Mouse (Mus musculus) WW6 (cell line): ENCODE data around the gene Bspry.

Experiments
- DNase-seq: peaks from one replicate; pipeline ENCODE4 v3.0.0-alpha.2; 2013; ENCODE audit warnings: low read depth, low spot score

Gene Bspry

GRCm38 (mm10) chr4:62515490-62515889, 35.6 kb downstream of the Bspry start:
- DNase-seq: no peak

DNA sequence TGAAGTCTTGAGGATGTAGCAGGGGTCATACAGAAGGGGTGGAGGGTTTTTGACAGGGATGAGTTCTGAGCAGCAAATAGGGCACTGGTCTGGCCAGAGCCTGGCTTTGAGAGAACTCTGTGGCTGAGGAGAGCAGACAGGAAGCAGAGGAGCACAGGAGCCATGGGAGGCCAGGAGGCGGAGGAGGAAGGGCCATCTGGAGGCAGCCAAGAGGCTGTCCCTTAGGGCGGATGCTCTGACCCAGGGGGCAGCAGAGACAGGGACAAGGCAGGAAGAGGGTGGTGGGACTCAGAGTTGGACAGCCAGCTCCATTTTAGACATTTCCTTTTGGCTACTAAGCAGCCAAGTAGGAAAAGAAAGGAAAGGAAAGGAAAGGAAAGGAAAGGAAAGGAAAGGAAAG, 36.2 kb downstream of the Bspry start:
- DNase-seq: no peak

DNA sequence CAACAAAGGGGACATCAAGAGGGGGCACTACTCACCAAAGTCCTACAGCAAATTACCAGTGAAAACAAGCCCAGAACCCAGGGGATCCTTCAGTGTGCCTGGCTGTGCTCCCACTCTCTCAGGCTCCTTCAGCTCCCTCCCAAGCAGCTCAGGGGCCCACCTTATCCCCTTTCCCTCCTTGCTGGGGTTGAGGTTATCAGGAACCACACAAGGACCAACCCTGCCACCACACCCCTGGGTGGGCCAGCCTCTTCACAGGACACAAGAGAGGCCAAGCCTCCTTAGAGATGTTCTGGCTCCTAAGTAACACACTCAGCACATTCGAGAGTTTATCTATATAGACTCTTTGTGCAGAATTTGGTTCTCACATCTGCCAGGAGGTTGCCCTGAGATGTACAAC, 36.7 kb downstream of the Bspry start:
- no peak for DNase-seq

DNA sequence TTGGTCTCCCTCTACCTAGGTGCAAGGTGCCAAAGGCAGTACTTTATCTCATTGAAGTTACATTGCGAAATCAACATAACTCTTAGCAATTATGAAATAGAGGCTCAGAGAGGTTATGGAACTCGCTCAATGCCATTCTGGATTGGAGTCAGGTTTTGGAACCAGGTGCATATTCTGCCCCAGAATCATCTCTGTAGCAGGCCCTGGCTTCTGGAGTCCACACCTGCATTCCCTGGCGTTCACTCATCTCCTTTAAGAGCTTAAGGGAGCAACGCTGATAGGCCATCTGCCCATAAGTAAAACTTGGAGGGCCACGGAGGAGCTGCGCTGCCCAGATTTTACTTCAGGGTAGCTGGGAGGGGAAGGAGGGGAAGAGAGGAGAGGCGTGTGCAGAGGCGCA, 37.2 kb downstream of the Bspry start:
- DNase-seq: no peak

- no peak for DNase-seq
Measured at GRCm38 (mm10) chr4:62517538-62518415, 37.9 kb downstream of the Bspry start.

DNA sequence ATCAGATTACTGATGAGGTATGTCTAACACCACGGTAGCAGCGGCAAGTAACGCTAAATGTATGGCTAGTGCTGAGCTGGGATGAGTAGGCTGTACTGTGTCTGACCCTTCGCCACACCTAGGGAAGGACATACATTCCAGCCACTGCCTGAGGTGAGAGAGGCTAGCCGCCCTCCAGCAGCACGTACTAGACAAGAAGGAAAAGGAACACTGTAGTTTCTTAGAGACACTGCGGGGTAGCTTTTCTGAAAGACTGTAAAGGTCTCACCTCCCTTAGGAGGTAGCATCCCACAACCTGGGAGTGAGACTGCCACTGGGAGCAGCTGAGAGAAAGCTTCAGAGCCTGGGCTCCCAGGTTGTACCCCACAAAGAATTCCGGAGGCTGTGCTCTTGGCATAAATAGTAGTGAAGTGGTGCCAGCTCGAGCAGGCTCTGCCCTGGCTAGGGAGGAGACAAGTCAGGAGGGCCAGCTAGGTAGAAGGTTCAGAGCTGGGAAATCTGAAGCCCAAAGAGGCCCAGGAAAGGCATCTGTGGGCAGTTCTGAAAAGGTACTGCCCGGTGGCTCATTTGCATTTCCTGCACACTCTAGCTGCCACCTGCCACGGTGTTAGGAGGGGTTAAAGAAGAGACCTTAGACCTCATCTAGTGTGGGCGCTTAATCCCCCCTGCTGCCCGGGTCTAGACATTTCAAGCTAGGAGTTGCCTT, 38.7 kb downstream of the Bspry start:
- no peak for DNase-seq

DNA sequence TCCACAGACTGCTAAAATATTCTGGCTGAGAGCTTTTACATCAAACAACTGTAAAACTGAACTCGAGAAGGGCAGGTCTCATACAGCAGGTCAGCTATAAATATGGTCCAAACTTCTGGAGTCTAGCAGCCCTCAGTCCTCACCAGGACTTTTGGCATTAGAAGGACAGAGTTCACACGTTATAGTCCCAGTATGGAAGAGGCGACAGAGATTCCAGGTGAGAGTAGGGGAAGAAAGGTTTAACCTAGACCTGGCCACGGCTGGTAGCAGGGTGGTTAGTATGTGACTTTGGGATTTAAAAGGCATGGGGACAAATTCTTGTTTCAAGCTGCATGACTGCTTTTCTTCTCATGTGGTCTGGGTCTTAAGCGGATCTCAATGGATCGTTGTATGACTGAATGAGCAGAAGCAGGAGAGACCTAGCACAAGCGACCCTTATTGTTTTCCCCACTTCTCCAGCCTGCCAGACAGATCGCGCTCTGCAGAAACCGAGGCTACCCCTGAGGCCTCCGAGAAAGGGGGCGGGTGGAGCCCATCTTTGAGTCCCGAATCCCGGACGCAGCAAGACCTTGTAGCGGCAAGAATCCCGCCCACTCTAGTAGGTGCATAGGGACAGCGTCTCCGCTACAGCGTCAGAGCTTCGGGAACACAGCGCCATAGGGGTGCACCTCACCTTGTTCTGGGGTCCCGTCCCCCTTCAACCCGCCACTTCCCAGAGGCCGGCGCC, 39.4 kb downstream of the Bspry start:
- DNase-seq: peak; percentile 34

GRCm38 (mm10) chr4:62519849-62520233, 40.0 kb downstream of the Bspry start, which contains the start of gene Alad:
TSS of gene Alad (minus strand) at chr4:62519918.
- DNase-seq: peak; percentile 57

DNA sequence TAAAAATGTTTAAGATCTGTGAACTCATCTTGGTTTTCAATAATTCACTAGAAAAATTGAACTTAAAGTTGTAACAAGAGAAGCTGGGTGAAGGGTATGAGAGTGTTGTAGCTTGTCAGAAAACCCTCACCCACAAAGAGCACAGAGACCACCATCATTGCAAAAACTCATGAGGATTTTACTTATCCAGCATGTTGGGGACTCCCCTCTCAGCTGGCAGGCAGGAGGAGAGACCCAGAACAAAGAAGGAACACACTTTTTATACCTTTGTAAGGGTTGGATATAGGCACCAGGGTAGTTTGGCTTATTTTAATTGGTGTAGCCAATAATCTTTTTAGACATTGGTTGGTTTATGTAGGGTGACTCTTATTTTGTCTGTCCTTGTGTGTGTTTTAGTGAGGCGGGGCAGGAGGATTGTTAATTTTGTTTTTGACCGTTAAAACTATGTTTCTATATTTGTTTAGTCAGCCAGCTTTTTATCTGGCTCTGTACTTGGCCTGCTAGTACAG, 41.1 kb downstream of the Bspry start:
- no peak for DNase-seq

DNA sequence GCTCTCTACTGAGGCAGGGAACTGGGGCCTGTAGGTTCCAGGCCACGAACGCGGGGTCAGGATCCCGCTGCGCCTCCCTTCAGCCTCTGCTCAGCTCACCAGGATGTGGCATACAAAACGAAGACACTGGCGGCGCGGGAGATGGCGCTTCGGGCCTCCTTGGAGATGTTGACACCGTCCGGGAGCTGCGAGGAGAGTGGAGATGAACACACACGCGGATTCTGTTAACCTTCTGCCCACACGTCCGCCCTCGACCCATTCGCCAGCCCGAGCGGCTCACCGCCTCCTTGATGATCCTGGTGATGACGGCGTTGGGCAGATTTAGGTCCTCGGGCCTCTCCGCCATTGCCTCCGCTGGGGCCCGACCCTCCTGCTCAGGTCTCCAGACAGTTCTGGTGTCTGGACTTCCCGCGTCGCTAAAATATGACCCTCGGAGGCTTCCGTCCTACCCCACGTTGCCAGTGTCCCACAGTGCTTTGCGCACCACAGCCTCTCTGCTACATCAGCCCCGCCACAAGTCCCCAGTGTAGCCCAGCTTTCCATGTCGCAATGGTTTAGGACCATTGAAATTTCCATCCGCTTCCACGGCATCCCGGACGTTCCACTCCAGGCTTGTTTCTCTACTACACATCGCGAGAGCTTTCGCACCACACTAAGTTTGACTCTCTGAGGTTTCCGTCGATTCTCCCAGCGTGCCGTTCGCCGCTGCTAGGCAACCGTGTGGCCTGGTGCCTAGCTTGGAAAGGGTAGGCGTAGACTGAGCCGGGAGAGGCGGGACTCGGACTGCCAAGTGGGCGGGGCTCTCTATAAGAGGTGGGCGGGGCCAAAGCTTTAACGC, 45.0 kb downstream of the Bspry start, which contains the start of the genes Pole3 and 4933430I17Rik:
TSS of gene Pole3 (minus strand) at position 418 of the 838 bp plus-strand sequence.
TSS of gene 4933430I17Rik (plus strand) at position 719 of the 838 bp plus-strand sequence.
- DNase-seq: peak; percentile 97

DNA sequence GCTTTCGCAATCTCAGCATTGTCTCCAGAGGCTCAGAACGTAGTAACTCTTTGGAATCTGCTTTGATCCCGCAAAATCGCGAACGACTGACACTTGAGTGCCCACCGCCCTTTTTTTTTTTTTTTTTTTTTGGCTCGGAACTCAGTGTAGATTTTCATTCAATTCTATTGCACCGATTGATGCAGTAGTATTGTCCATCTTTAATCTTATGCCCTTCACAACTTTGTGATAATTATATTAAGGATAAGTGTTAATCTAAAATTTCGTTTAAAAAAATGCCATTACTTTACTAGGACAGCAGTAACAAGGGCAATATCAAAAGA, 45.6 kb downstream of the Bspry start:
- DNase-seq: no peak

DNA sequence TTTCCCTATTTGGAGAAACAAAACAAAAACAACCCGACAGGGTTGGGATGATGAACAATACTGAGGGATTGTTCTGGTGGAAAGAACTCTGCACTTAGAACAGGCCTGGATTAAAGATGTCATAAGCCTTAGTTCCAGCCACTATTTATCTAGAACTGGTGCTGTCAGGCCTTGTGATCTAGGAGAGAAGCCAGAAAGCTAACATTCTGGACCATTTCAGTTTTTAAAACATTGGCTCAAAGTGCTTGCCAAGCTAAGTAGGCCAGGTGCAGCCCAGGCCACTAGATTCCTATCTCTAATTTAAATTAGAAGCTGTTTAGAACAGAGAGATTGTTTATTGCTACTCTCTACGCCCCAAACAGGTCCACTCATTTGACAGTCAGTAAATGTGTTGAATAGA, 46.4 kb downstream of the Bspry start:
- no peak for DNase-seq

- DNase-seq: no peak
Measured at GRCm38 (mm10) chr4:62527655-62528054, 47.8 kb downstream of the Bspry start.

DNA sequence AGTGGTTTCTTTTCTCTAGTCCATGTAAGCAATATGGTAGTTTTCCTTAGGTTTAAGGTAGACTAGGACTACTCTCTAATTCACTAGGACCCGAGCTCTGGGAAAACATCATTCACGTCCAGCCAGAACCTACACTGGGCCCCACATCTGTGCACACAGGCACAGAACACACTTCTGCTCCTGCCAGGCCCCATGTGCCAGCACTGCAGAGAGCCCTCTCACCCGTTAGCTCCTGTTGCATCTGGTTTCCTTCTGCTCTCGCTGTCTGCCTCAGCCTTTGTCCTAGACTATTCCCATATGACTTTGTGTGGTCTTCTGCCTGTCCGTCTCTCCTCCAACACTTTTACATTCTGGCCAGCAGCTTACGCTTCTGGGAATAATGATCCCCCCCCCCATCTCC, 53.9 kb downstream of the Bspry start:
- DNase-seq: no peak

DNA sequence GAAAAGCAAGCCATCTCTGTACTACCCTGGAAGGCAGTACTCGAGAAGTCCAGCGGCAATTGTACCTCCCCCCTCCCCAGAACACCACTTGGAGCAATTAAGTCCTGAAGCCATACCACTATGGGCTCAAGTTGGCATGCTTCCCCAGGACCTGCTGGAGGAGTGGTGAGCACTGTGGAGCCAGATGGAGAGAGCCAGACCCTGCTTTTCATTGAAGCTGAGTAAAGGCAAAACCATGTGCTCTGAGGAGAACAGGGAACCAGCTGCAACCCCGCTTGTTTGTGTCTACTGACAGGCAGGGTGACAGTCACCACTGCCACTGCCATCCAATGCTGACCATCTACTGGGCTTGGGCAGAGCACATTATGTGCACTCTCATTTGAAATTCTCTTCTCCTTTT, 61.9 kb downstream of the Bspry start:
- DNase-seq: no peak

GRCm38 (mm10) chr4:62543782-62544181, 63.9 kb downstream of the Bspry start:
- DNase-seq: no peak

GRCm38 (mm10) chr4:62544801-62545200, 64.9 kb downstream of the Bspry start:
- peak; percentile 11 for DNase-seq
